Mouse (Mus musculus) cerebellum, adult 2 months (tissue): ENCODE data around the gene Polr1b.

ENCODE experiments used
- CTCF ChIP-seq: fragments of 200-500 bp; IDR thresholded peaks from 2 replicates; pipeline ENCODE4 v1.5.1; 2011; ENCODE audit warnings: low read depth, mild to moderate bottlenecking, control low read depth, low read length, moderate library complexity, borderline replicate concordance; ENCODE audit not compliant: insufficient read depth
- POLR2A ChIP-seq: fragments of 200-500 bp; IDR thresholded peaks from 2 replicates; pipeline ENCODE4 v1.6.1; 2011; ENCODE audit warnings: low read length, control low read depth, borderline replicate concordance; ENCODE audit not compliant: insufficient read depth

DNA sequence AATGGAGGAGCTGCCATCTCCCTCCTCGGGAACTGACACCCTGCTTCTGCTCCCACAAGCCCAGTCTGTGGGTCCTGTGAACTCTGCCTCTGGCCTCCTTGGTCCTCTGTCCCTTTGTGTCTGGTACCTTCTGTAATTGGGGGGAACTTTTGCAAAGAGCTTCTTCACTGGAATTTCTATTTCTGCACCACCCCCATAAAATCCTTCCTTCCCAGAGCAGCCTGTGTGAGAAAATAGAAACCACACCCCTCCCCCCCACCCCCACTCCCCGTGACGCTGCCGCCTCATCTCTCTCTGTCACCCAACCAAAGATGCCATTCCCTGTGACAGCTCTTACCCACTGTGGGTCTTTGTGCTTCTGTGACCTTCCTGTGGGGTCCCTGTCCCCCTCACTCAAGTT, 10.4 kb upstream of the Polr1b start:
- TF ChIP-seq CTCF (no peak), POLR2A (no peak)
